Mouse (Mus musculus) ES-E14 (cell line): Measurements from ENCODE around the gene Trim59. TPM values are rescaled to one million over a fixed set of nuclear protein-coding genes. Genes with fewer than 3 reads are reported as not detected.
"Not testable (repeated sequence)": the region's sequence is repeated elsewhere in the genome, so short reads cannot be mapped to it uniquely, and the experiment has no call there.

Source experiments
- DNase-seq: peaks from one replicate; pipeline ENCODE4 v3.0.0-alpha.2; 2013; ENCODE audit warnings: low read depth, low spot score
- H3K27ac ChIP-seq: 2 replicates; pipeline ENCODE4 v1.5.1; 2012; ENCODE audit warnings: low read depth, mild to moderate bottlenecking, low read length, moderate library complexity, mixed read lengths; ENCODE audit not compliant: poor library complexity, insufficient read depth, severe bottlenecking
- H3K36me3 ChIP-seq: 2 replicates; pipeline ENCODE4 v1.6.1; 2012; ENCODE audit warnings: mild to moderate bottlenecking, low read length, moderate library complexity, mixed read lengths; ENCODE audit not compliant: control insufficient read depth, poor library complexity, insufficient read depth, severe bottlenecking
- H3K4me1 ChIP-seq, 2 experiments: fragments of 150-350 bp in 1 of 2; sonication (generic) in 1 of 2; 2 replicates each; pipeline ENCODE4 v1.6.1; 2012; ENCODE audit warnings: low read length in 2 of 2, mild to moderate bottlenecking in 1 of 2, mixed read lengths in 1 of 2; ENCODE audit not compliant: control insufficient read depth in 2 of 2, insufficient read depth in 2 of 2, poor library complexity in 1 of 2
- H3K4me3 ChIP-seq, 2 experiments: fragments of 150-350 bp in 1 of 2; sonication (generic) in 1 of 2; 2 replicates each; pipeline ENCODE4 v1.5.1; 2012; ENCODE audit warnings: low read length in 2 of 2, low read depth in 1 of 2, mild to moderate bottlenecking in 1 of 2, mixed read lengths in 1 of 2; ENCODE audit not compliant: insufficient read depth in 1 of 2, poor library complexity in 1 of 2, severe bottlenecking in 1 of 2
- H3K9ac ChIP-seq: 2 replicates; pipeline ENCODE4 v1.6.1; 2012; ENCODE audit warnings: low read depth, mild to moderate bottlenecking, low read length, mixed read lengths; ENCODE audit not compliant: poor library complexity, insufficient read depth, severe bottlenecking
- H3K9me3 ChIP-seq: fragments of 150-350 bp; sonication (generic); 2 replicates; pipeline ENCODE4 v1.6.1; 2012; ENCODE audit warnings: low read depth, mild to moderate bottlenecking, low read length; ENCODE audit not compliant: control insufficient read depth, insufficient read depth
- CHD2 ChIP-seq: IDR thresholded peaks from 2 replicates; pipeline ENCODE4 v1.6.1; 2014; ENCODE audit warnings: mild to moderate bottlenecking, low read depth, low read length, inconsistent platforms
- HCFC1 ChIP-seq: IDR thresholded peaks from 2 replicates; pipeline ENCODE4 v1.6.1; 2012; ENCODE audit warnings: low read length, inconsistent platforms, borderline replicate concordance; ENCODE audit not compliant: insufficient read depth
- MAFK ChIP-seq: IDR thresholded peaks from 2 replicates; pipeline ENCODE4 v1.6.1; 2014; ENCODE audit warnings: mild to moderate bottlenecking, low read depth, low read length, inconsistent platforms; ENCODE audit not compliant: insufficient read depth
- ZC3H11A ChIP-seq: IDR thresholded peaks from 2 replicates; pipeline ENCODE4 v1.6.1; 2012; ENCODE audit warnings: low read depth, mild to moderate bottlenecking, inconsistent platforms, low read length, borderline replicate concordance
- ZNF384 ChIP-seq: IDR thresholded peaks from 2 replicates; pipeline ENCODE4 v1.6.1; 2012; ENCODE audit warnings: low read depth, low read length, inconsistent platforms
- in situ Hi-C, 2 experiments: fragments of 600-800 bp; cut with MboI; formaldehyde crosslinking; loops; one replicate each; pipeline ENCODE4 v1.15.1; 2025; ENCODE audit warnings: low sequenced_read_pairs in 2 of 2, inconsistent platforms in 1 of 2; ENCODE audit not compliant: unreplicated experiment in 2 of 2
- total RNA-seq: library from RNA; depleted of rRNA; stranded (reverse); fragments of 300-350 nt; gene quantifications from 2 replicates; pipeline ENCODE4 v1.2.3, GENCODE M21; 2012

The Trim59 gene
- total RNA-seq, 1 experiment: 59.7 TPM

DNA sequence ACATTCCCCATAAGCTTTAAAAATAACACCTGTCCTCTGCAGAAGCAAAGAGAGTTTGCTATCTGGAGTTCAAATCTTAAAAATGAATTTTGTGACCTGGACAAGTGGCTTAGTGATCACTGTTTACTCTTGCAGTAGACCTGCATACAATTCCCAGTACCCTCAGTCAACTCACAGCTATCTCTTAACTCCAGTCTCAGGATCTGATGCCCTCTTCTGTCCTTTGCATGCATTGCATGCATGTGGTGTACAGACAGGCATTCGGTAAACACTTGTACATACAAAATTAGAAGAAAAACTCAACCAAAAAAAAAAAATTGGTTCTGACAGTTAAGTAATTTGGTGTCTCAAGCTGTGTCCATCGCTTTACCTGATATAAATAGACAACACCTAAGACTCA is 24.3 kb downstream of the Trim59 start:
- peak; percentile 34 for DNase-seq
- Histone ChIP-seq H3K9me3 (no peaks in the 10 kb centered on the region), H3K36me3 (peaks cover 16% of the 10 kb centered on the region), H3K4me1 (no peaks in the 10 kb centered on the region), H3K27ac (no peak overlapping the region), H3K4me3 (no peak overlapping the region), H3K9ac (no peak overlapping the region)
- TF ChIP-seq CHD2 (no peak), HCFC1 (no peak), ZNF384 (no peak), MAFK (no peak)
- in situ Hi-C loops: loop anchor here in 1 of 2 experiments (5.0 kb wide), 1 partner anchor 722 kb away; no protein-coding TSS in a partner anchor

DNA sequence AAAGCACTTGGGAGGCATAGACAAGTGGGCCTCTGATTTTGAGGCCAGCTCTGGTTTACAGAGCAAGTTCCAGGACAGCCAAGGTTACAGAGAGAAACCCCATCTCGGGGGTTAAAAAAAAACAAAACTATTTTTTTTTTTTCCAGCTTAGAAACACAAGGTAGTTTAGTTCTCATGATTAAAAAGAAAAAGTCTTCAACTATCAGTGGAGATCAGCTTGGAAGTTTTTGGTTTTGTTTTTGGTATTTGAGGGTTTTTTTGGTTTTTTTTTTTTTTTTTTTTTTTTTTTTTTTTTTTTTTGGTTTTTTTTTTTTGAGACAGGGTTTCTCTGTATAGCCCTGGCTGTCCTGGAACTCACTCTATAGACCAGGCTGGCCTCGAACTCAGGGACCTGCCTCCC is 25.9 kb downstream of the Trim59 start:
- H3K4me1 ChIP-seq, H3K9me3 ChIP-seq, H3K9ac ChIP-seq, H3K4me3 ChIP-seq, DNase-seq, H3K27ac ChIP-seq, in situ Hi-C loops: not testable (repeated sequence)
- peaks cover 12% of the 10 kb centered on the region for H3K36me3 ChIP-seq
- TF ChIP-seq ZNF384: peak; percentile 87

DNA sequence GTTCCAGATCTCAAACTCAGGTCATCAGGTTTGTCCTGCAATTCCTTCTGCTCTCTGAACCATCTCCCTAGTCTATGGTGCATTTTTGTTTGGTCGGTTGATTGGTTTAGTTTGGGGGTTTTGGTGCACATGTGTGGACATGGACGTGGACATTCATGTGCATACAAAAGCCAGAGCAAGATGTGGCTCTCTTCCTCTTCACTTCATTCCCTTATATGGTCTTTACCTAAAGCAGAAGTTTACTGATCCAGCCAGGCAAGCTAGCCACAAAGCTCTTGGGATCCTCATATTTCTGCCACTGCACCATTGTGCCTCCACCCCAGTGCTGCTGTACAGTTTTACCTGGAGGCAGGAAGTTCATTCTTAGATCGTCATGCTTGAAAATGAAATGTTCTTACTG is 27.4 kb downstream of the Trim59 start:
- no peaks in the 10 kb centered on the region for H3K4me1 ChIP-seq
- in situ Hi-C loops: no loop called here
- DNase-seq: no peak
- H3K27ac ChIP-seq: no peak overlapping the region
- no peak overlapping the region for H3K4me3 ChIP-seq
- peaks cover 9% of the 10 kb centered on the region for H3K36me3 ChIP-seq
- TF ChIP-seq ZC3H11A (no peak), HCFC1 (no peak)
- H3K9me3 ChIP-seq: no peaks in the 10 kb centered on the region
- H3K9ac ChIP-seq: no peak overlapping the region

DNA sequence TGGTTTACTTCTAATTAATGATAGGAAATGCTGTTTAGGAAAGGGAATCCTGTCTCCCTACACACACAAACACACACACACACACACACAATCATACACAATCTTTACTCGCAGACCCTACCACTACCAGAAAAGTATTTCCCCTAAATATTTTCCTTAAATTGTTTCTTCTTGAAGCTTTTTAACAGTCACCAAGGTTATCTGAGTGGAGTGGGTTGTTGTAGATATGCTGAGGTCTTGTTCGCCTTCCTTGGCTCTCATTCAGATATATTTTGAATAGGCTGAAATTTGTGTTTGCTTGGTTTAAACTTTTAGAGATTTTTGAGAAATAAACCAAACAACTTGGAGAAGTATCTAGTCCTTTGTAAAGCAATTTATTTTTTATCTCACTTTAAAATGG is 35.7 kb downstream of the Trim59 start:
- no peak overlapping the region for H3K9ac ChIP-seq
- no peak overlapping the region for H3K4me3 ChIP-seq
- no peaks in the 10 kb centered on the region for H3K9me3 ChIP-seq
- TF ChIP-seq ZC3H11A: no peak
- no peak for TF ChIP-seq MAFK
- no peak for TF ChIP-seq HCFC1
- no peak for TF ChIP-seq CHD2
- TF ChIP-seq ZNF384: no peak
- in situ Hi-C loops: no loop called here
- H3K27ac ChIP-seq: no peak overlapping the region
- no peaks in the 10 kb centered on the region; the same call in 1 of the 2 replicates for H3K36me3 ChIP-seq
- DNase-seq: no peak
- 0 out of 4 replicates have a peak, but pooled peaks cover 0 to 2% of the 10 kb centered on the region in 2 experiments for H3K4me1 ChIP-seq

DNA sequence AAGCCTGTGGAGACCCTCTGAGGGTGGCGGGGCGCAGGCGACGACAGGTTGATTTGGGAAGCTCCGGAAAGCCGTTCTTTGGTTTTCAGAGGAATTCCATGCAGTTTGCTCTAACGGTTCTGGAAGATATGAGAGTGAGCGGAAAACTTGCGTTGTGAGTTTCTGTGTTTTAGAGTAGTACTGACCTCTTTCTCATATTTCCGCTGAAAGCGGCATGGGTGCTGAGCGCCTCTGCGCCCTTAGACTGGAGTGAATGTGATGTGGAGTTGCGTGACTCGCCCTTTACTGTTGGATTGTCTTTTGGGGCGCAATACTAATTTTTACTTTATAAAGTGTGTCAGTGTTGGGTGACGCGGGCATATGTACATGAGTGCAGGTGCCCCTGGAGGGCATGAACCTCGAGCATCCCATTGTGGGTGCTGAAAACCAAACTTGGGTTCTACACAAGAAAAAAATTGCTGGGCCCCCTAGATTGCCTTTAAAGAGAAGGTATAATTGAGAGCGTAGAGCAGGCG is 38.3 kb downstream of the Trim59 start:
- in situ Hi-C loops: no loop called here
- no peak for DNase-seq
- Histone ChIP-seq H3K4me1 (0 out of 4 replicates have a peak, but pooled peaks cover 0 to 2% of the 10 kb centered on the region in 2 experiments), H3K36me3 (no peaks in the 10 kb centered on the region; the same call in 1 of the 2 replicates), H3K9me3 (no peaks in the 10 kb centered on the region), H3K27ac (0 out of 2 replicates have a peak overlapping the region, but pooled peaks have one; percentile 22), H3K9ac (peak overlapping the region; percentile 99), H3K4me3 (peak overlapping the region; percentile 97)
- TF ChIP-seq HCFC1 (no peak), ZNF384 (no peak), CHD2 (no peak), MAFK (no peak), ZC3H11A (no peak)
